Mouse (Mus musculus) embryonic facial prominence, embryonic 11.5 days (tissue): ENCODE measurements around the gene Gpcpd1. TPM values are rescaled to one million over a fixed set of nuclear protein-coding genes. Genes with fewer than 3 reads are reported as not detected.

ENCODE experiments used
- ATAC-seq: fragments of 200-750 bp; cut with Nextera tagmentation; replicated peaks from 2 replicates; pipeline ENCODE4 v1.8.0; 2017; ENCODE audit warnings: low read depth; ENCODE audit not compliant: insufficient number of reproducible peaks, low FRiP score, low TSS enrichment
- DNase-seq: peaks from one replicate; pipeline ENCODE4 v3.0.0-alpha.2; 2015; ENCODE audit warnings: low spot score
- H3K27ac ChIP-seq: fragments of 300-500 bp; sonication (generic); replicated peaks from 2 replicates; pipeline ENCODE4 v1.5.1; 2014; ENCODE audit warnings: mild to moderate bottlenecking, low read depth, low read length, control low read depth
- H3K27me3 ChIP-seq: fragments of 300-500 bp; sonication (generic); 2 replicates; pipeline ENCODE4 v1.6.1; 2014; ENCODE audit warnings: mild to moderate bottlenecking, low read length, moderate library complexity, mixed read lengths; ENCODE audit not compliant: control insufficient read depth, insufficient read depth
- H3K36me3 ChIP-seq: fragments of 300-500 bp; sonication (generic); replicated peaks from 2 replicates; pipeline ENCODE4 v1.6.1; 2014; ENCODE audit warnings: low read depth, mild to moderate bottlenecking, low read length, moderate library complexity, mixed read lengths; ENCODE audit not compliant: control insufficient read depth, insufficient read depth
- H3K4me1 ChIP-seq: fragments of 300-500 bp; sonication (generic); 2 replicates; pipeline ENCODE4 v1.6.1; 2014; ENCODE audit warnings: low read length, mixed read lengths; ENCODE audit not compliant: control insufficient read depth, insufficient read depth
- H3K4me2 ChIP-seq: fragments of 300-500 bp; sonication (generic); 2 replicates; pipeline ENCODE4 v1.6.1; 2014; ENCODE audit warnings: low read depth, mild to moderate bottlenecking, control low read depth, low read length, moderate library complexity
- H3K4me3 ChIP-seq: fragments of 300-500 bp; sonication (generic); 2 replicates; pipeline ENCODE4 v1.5.1; 2014; ENCODE audit warnings: low read depth, low read length, control low read depth
- H3K9ac ChIP-seq: fragments of 300-500 bp; sonication (generic); replicated peaks from 2 replicates; pipeline ENCODE4 v1.6.1; 2014; ENCODE audit warnings: mild to moderate bottlenecking, control low read depth, low read length
- H3K9me3 ChIP-seq: fragments of 300-500 bp; sonication (generic); replicated peaks from 2 replicates; pipeline ENCODE4 v1.6.1; 2016; ENCODE audit warnings: mild to moderate bottlenecking, low read length, inconsistent platforms, mixed read lengths; ENCODE audit not compliant: control insufficient read depth
- WGBS: fragments of 180-500 bp; shearing (Covaris S2); extraction: QIAGEN DNeasy Blood & Tissue Kit; methylation state at CpG from one replicate; pipeline ENCODE4 v1.1.7; 2014; 5-methylcytosine and 5-hydroxymethylcytosine counted together
- polyA plus RNA-seq: library from polyadenylated mRNA; unstranded; fragments of >200 nt; fragmentation: Nextera tagmentation; extraction: Ambion mirVana; gene quantifications from 2 replicates; pipeline ENCODE4 v1.2.1, GENCODE M21; 2014

The Gpcpd1 gene
- polyA plus RNA-seq, 1 experiment from 2014 or later: 40.1 TPM

DNA sequence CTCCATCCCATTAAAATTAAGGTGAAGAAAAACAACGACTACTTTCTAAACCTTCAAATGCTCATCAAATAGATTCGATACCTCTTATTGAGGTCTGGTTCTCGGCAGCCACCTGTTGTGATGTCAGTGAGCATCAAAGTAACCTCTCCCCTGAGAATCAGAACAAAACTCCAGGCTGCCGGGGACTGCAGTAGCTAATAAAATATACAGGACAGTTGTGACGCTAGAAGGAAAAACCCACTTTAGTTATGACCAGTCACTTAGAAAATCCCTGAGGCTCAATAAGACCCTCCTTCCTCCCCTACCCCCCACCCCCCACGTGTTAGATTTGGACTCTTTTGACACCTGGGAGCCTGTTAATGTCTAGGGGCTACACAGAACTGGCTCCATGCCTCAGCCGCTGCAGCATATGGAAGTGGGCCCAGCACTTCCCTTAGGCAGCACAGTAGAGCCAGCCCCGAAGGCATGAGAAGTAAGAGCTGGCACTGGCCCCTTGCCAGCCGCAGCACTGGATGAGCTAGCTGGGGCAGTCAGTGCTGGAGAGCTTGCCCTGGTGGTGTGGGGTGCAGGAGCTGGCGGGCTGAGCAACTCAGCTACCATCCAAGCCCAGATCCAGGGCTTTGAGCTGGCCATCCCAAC is 60.5 kb downstream of the Gpcpd1 start:
- Histone ChIP-seq H3K4me2 (no peak overlapping the region), H3K4me1 (no peaks in the 10 kb centered on the region), H3K27me3 (no peaks in the 10 kb centered on the region), H3K9me3 (no peaks in the 10 kb centered on the region), H3K27ac (no peak overlapping the region), H3K4me3 (no peak overlapping the region), H3K36me3 (no peaks in the 10 kb centered on the region; the same call in 1 of the 2 replicates), H3K9ac (no peak overlapping the region)
- WGBS: 66% methylated on average over 10 of the region's 10 CpGs
- DNase-seq (no peak), ATAC-seq (0 out of 2 replicates have a peak, but pooled peaks have one; percentile 34)

- ATAC-seq: no peak; the same call in 1 of the 2 replicates
- H3K9ac ChIP-seq: no peak overlapping the region
- H3K9me3 ChIP-seq: no peaks in the 10 kb centered on the region
- peak; percentile 77 for DNase-seq
- no peaks in the 10 kb centered on the region for H3K4me1 ChIP-seq
- H3K4me3 ChIP-seq: no peak overlapping the region
- no peak overlapping the region; the same call in 1 of the 2 replicates for H3K27ac ChIP-seq
- H3K27me3 ChIP-seq: no peaks in the 10 kb centered on the region
- 23% methylated on average over 4 of the region's 4 CpGs for WGBS
- no peak overlapping the region for H3K4me2 ChIP-seq
- no peaks in the 10 kb centered on the region; the same call in 1 of the 2 replicates for H3K36me3 ChIP-seq
These were observed 61.4 kb downstream of the Gpcpd1 start for GRCm38 (mm10) chr2:132526110-132526509.

- H3K4me2 ChIP-seq: no peak overlapping the region
- no peak overlapping the region for H3K4me3 ChIP-seq
- H3K4me1 ChIP-seq: no peaks in the 10 kb centered on the region
- H3K9me3 ChIP-seq: no peaks in the 10 kb centered on the region
- no peak; the same call in 1 of the 2 replicates for ATAC-seq
- H3K9ac ChIP-seq: no peak overlapping the region
- WGBS: 69% methylated on average over 18 of the region's 18 CpGs
- DNase-seq: no peak
- H3K27me3 ChIP-seq: no peaks in the 10 kb centered on the region
- H3K36me3 ChIP-seq: no peaks in the 10 kb centered on the region
- no peak overlapping the region for H3K27ac ChIP-seq
These were observed 69.3 kb downstream of the Gpcpd1 start for GRCm38 (mm10) chr2:132518021-132518901.

DNA sequence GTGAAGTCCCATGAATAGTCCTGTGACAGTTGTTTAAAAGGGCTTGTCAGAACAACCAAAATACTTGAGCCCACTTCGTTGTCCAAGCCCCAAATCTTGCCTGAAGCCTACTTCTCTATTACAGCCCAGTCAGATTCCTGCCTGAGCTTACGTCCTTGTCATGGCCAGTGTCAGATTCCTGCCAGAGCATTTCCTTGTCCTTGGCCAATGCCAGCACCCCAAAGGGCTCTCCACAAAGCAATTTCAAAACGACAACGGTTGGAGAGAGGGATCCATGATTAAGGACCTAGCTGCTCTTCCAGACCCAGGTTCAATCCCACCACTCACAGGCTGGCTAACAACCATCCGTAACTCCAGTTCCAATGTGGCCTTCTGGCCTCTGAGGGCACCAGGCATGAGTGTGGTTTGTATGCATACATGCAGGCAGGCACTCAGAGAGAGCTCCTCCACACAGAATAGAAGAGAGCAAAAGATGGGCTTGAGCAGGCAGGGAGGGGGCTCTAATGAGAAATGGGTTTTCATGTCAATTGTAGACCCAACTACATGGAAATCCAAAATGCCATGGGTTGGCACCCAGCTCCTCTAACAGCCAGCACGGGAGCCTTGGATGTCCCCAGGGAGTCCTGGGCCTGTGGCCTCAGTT is 70.2 kb downstream of the Gpcpd1 start:
- WGBS: 68% methylated on average over 6 of the region's 6 CpGs

GRCm38 (mm10) chr2:132516130-132517030 is 71.1 kb downstream of the Gpcpd1 start:
- DNase-seq (peak; percentile 86), ATAC-seq (no peak)
- no peak overlapping the region for H3K4me2 ChIP-seq
- no peaks in the 10 kb centered on the region for H3K9me3 ChIP-seq
- H3K9ac ChIP-seq: no peak overlapping the region
- H3K27me3 ChIP-seq: no peaks in the 10 kb centered on the region
- WGBS: 30% methylated on average over 16 of the region's 16 CpGs
- no peaks in the 10 kb centered on the region for H3K4me1 ChIP-seq
- no peaks in the 10 kb centered on the region for H3K36me3 ChIP-seq
- H3K27ac ChIP-seq: no peak overlapping the region
- no peak overlapping the region for H3K4me3 ChIP-seq

More for the DNA sequence above, 70.2 kb downstream of the Gpcpd1 start:
- no peak overlapping the region for H3K4me3 ChIP-seq
- no peak for ATAC-seq
- H3K9me3 ChIP-seq: no peaks in the 10 kb centered on the region
- H3K27me3 ChIP-seq: no peaks in the 10 kb centered on the region
- no peak overlapping the region for H3K27ac ChIP-seq
- H3K4me2 ChIP-seq: no peak overlapping the region
- no peak for DNase-seq
- H3K9ac ChIP-seq: no peak overlapping the region
- no peaks in the 10 kb centered on the region for H3K4me1 ChIP-seq
- no peaks in the 10 kb centered on the region for H3K36me3 ChIP-seq

DNA sequence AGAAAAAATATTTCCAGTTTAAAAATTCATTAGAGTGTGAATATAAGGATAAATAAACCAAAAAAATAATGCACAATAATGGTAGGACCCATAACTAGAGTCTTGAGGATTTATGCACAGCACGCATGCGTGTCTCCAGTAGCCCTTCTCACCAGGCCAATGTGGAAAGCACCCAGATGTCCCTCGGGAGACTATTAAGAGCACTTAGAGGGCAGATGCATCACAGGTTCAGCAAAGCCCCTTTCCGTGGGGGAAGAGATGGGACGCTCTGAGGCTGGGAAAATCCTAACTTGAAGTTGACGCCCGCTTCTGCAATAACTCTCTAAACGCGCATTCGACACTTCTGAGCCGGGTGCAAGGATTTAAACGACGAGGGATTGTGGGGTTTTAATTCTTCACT is 71.9 kb downstream of the Gpcpd1 start:
- Histone ChIP-seq H3K9me3 (no peaks in the 10 kb centered on the region), H3K36me3 (no peaks in the 10 kb centered on the region), H3K4me2 (no peak overlapping the region), H3K27me3 (no peaks in the 10 kb centered on the region), H3K4me1 (no peaks in the 10 kb centered on the region), H3K4me3 (no peak overlapping the region), H3K9ac (no peak overlapping the region), H3K27ac (no peak overlapping the region)
- no peak for DNase-seq
- no peak for ATAC-seq
- WGBS: 91% methylated on average over 13 of the region's 13 CpGs

DNA sequence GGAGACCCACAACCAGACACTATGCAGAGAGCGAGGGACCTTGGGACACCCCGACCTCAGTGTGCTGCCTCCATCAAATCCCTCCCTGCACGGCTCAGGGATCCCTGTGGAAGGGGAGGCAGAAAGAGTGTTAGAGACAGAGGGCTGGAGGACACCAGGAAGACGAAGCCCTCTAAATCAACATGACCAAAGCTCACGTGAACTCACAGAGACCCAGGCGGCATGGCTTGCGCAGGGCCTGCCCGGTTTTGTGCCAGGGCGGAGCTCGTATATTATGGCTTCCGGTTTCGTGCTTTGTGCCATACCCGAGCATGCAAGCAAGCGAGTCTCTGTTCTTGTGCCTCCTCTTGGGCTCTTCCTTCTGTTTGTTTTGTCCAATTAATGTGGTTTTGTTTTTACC is 72.5 kb downstream of the Gpcpd1 start:
- no peak for ATAC-seq
- H3K36me3 ChIP-seq: no peaks in the 10 kb centered on the region
- H3K4me1 ChIP-seq: no peaks in the 10 kb centered on the region
- H3K9me3 ChIP-seq: no peaks in the 10 kb centered on the region
- H3K4me2 ChIP-seq: no peak overlapping the region
- H3K27me3 ChIP-seq: no peaks in the 10 kb centered on the region
- 84% methylated on average over 14 of the region's 14 CpGs for WGBS
- no peak overlapping the region for H3K27ac ChIP-seq
- no peak overlapping the region for H3K9ac ChIP-seq
- DNase-seq: no peak
- no peak overlapping the region for H3K4me3 ChIP-seq
